Mouse (Mus musculus) midbrain, embryonic 15.5 days (tissue): ENCODE measurements around the gene Fgf12. TPM values are rescaled to one million over a fixed set of nuclear protein-coding genes. Genes with fewer than 3 reads are reported as not detected.

ENCODE experiments used
- ATAC-seq: fragments of 200-750 bp; cut with Nextera tagmentation; replicated peaks from 2 replicates; pipeline ENCODE4 v1.8.0; 2017; ENCODE audit warnings: moderate TSS enrichment
- H3K27ac ChIP-seq: fragments of 300-500 bp; sonication (generic); 2 replicates; pipeline ENCODE4 v1.5.1; 2015; ENCODE audit warnings: mild to moderate bottlenecking, inconsistent platforms
- H3K27me3 ChIP-seq: fragments of 300-500 bp; sonication (generic); replicated peaks from 2 replicates; pipeline ENCODE4 v1.6.1; 2015; ENCODE audit warnings: inconsistent platforms
- H3K36me3 ChIP-seq: fragments of 300-500 bp; sonication (generic); replicated peaks from 2 replicates; pipeline ENCODE4 v1.6.1; 2015; ENCODE audit warnings: inconsistent platforms
- H3K4me1 ChIP-seq: fragments of 300-500 bp; sonication (generic); 2 replicates; pipeline ENCODE4 v1.6.1; 2015; ENCODE audit warnings: inconsistent platforms
- H3K4me2 ChIP-seq: fragments of 300-500 bp; sonication (generic); 2 replicates; pipeline ENCODE4 v1.6.1; 2015; ENCODE audit warnings: inconsistent platforms, mild to moderate bottlenecking, moderate library complexity
- H3K4me3 ChIP-seq: fragments of 300-500 bp; sonication (generic); 2 replicates; pipeline ENCODE4 v1.5.1; 2015; ENCODE audit warnings: mild to moderate bottlenecking, inconsistent platforms
- H3K9ac ChIP-seq: fragments of 300-500 bp; sonication (generic); 2 replicates; pipeline ENCODE4 v1.6.1; 2015; ENCODE audit warnings: mild to moderate bottlenecking, inconsistent platforms
- H3K9me3 ChIP-seq: fragments of 300-500 bp; sonication (generic); 2 replicates; pipeline ENCODE4 v1.6.1; 2016; ENCODE audit warnings: inconsistent platforms
- WGBS: fragments of 180-500 bp; shearing (Covaris S2); methylation state at CpG from one replicate; pipeline ENCODE4 v1.1.7; 2015; ENCODE audit warnings: mixed read lengths; 5-methylcytosine and 5-hydroxymethylcytosine counted together
- polyA plus RNA-seq: library from polyadenylated mRNA; unstranded; fragments of >200 nt; fragmentation: Nextera tagmentation; extraction: Ambion mirVana; gene quantifications from 2 replicates; pipeline ENCODE4 v1.2.1, GENCODE M21; 2015

The Fgf12 gene
- polyA plus RNA-seq, 1 experiment from 2014 or later, result 34.6 TPM

GRCm38 (mm10) chr16:28444993-28445799, 307.7 kb downstream of the Fgf12 start:
- Histone ChIP-seq H3K36me3 (no peaks in the 10 kb centered on the region), H3K4me3 (peak overlapping the region; percentile 69), H3K4me1 (peaks cover 14% of the 10 kb centered on the region; the same call in 1 of the 2 replicates), H3K4me2 (peak overlapping the region; percentile 81), H3K27ac (peak overlapping the region; percentile 80), H3K9ac (peak overlapping the region; percentile 61), H3K9me3 (no peaks in the 10 kb centered on the region), H3K27me3 (no peaks in the 10 kb centered on the region)
- under 1% methylated on average over 51 of the region's 51 CpGs for whole genome bisulfite sequencing
- peak; percentile 43 for ATAC-seq

- Histone ChIP-seq H3K27me3 (no peaks in the 10 kb centered on the region), H3K27ac (no peak overlapping the region), H3K9me3 (no peaks in the 10 kb centered on the region), H3K36me3 (no peaks in the 10 kb centered on the region), H3K4me2 (no peak overlapping the region), H3K4me1 (no peaks in the 10 kb centered on the region), H3K9ac (no peak overlapping the region), H3K4me3 (no peak overlapping the region)
- no peak for ATAC-seq
- WGBS, result 88% methylated on average over 1 of the region's 1 CpGs
Measured at GRCm38 (mm10) chr16:28421617-28422016, 331.3 kb downstream of the Fgf12 start.

GRCm38 (mm10) chr16:28419693-28420299, 333.1 kb downstream of the Fgf12 start:
- no peak overlapping the region for H3K9ac ChIP-seq

GRCm38 (mm10) chr16:28411210-28411817, 341.6 kb downstream of the Fgf12 start:
- 84% methylated on average over 5 of the region's 5 CpGs for WGBS
- H3K9ac ChIP-seq, result no peak overlapping the region
- no peak for ATAC-seq
- no peaks in the 10 kb centered on the region for H3K27me3 ChIP-seq
- no peak overlapping the region for H3K27ac ChIP-seq
- no peak overlapping the region for H3K4me2 ChIP-seq
- no peak overlapping the region for H3K4me3 ChIP-seq
- H3K9me3 ChIP-seq, result no peaks in the 10 kb centered on the region
- peaks cover 8% of the 10 kb centered on the region; the same call in 1 of the 2 replicates for H3K4me1 ChIP-seq
- no peaks in the 10 kb centered on the region for H3K36me3 ChIP-seq

More at GRCm38 (mm10) chr16:28419693-28420299, 333.1 kb downstream of the Fgf12 start:
- Histone ChIP-seq H3K27ac (no peak overlapping the region), H3K4me1 (no peaks in the 10 kb centered on the region), H3K4me3 (no peak overlapping the region), H3K9me3 (no peaks in the 10 kb centered on the region), H3K36me3 (no peaks in the 10 kb centered on the region), H3K4me2 (no peak overlapping the region), H3K27me3 (no peaks in the 10 kb centered on the region)
- WGBS, result 84% methylated on average over 3 of the region's 3 CpGs
- no peak for ATAC-seq

GRCm38 (mm10) chr16:28408294-28408693, 344.6 kb downstream of the Fgf12 start:
- WGBS, result 58% methylated on average over 7 of the region's 7 CpGs
- Histone ChIP-seq H3K4me2 (no peak overlapping the region), H3K36me3 (no peaks in the 10 kb centered on the region), H3K9ac (no peak overlapping the region), H3K27me3 (no peaks in the 10 kb centered on the region), H3K9me3 (no peaks in the 10 kb centered on the region), H3K27ac (no peak overlapping the region), H3K4me1 (peaks cover 8% of the 10 kb centered on the region; the same call in 1 of the 2 replicates), H3K4me3 (no peak overlapping the region)
- ATAC-seq, result peak; percentile 58

GRCm38 (mm10) chr16:28407892-28408291, 345.0 kb downstream of the Fgf12 start:
- Histone ChIP-seq H3K9me3 (no peaks in the 10 kb centered on the region), H3K4me2 (no peak overlapping the region), H3K27me3 (no peaks in the 10 kb centered on the region), H3K36me3 (no peaks in the 10 kb centered on the region), H3K4me1 (peaks cover 8% of the 10 kb centered on the region; the same call in 1 of the 2 replicates), H3K4me3 (no peak overlapping the region), H3K27ac (no peak overlapping the region), H3K9ac (no peak overlapping the region)
- peak; percentile 51 for ATAC-seq
- 40% methylated on average over 2 of the region's 2 CpGs for WGBS

DNA sequence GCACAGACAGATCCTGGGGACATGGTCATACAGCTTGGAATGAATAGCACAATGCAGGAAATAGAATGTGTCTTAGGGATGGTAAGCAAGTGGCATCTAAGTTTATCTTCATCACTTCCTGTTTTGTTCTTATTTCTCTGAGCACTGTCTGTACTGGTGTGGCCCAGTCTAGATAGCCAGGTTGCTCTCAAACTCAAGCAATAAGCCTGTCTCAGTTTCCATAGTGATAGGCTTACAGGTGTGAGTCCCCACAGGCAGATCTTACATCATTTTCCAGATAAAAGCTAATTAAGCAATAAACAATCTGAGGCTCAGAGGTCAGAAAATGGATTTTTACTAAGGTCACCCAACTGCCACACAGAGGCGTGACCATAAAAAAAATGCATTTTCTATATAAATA, 348.7 kb downstream of the Fgf12 start:
- H3K4me2 ChIP-seq, result no peak overlapping the region
- no peak overlapping the region for H3K27ac ChIP-seq
- H3K9me3 ChIP-seq, result no peaks in the 10 kb centered on the region
- peaks cover 8% of the 10 kb centered on the region; the same call in 1 of the 2 replicates for H3K4me1 ChIP-seq
- H3K36me3 ChIP-seq, result no peaks in the 10 kb centered on the region
- no peaks in the 10 kb centered on the region for H3K27me3 ChIP-seq
- no peak overlapping the region for H3K4me3 ChIP-seq
- WGBS, result 94% methylated on average over 1 of the region's 1 CpGs
- ATAC-seq, result no peak
- H3K9ac ChIP-seq, result no peak overlapping the region

- H3K27ac ChIP-seq, result no peak overlapping the region
- H3K36me3 ChIP-seq, result no peaks in the 10 kb centered on the region
- H3K4me3 ChIP-seq, result no peak overlapping the region
- H3K9me3 ChIP-seq, result no peaks in the 10 kb centered on the region
- H3K27me3 ChIP-seq, result no peaks in the 10 kb centered on the region
- no peak overlapping the region for H3K4me2 ChIP-seq
- no peaks in the 10 kb centered on the region for H3K4me1 ChIP-seq
- no peak overlapping the region for H3K9ac ChIP-seq
- no peak for ATAC-seq
- WGBS, result 56% methylated on average over 4 of the region's 4 CpGs
Measured at GRCm38 (mm10) chr16:28402701-28403100, 350.2 kb downstream of the Fgf12 start.

DNA sequence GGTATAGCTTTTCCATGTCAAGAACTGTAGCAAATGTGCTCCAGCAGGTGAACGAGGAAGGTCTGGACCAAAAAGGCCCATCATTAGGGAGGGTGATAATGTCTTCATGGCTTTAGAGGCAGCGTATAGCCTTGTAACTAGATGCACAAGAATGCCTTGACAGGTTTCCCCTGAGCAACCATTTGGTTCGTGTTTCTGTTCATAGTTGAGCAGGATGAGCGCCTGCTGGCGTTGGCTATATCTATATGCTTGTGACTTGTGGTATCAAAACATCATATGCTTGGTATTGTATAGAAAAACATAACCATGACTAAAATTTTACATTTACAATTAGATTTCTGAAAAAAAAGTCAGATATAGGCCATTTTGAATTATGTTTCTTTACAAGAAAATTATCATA, 361.6 kb downstream of the Fgf12 start:
- H3K36me3 ChIP-seq, result no peaks in the 10 kb centered on the region
- no peak overlapping the region for H3K4me3 ChIP-seq
- H3K4me1 ChIP-seq, result no peaks in the 10 kb centered on the region
- H3K9ac ChIP-seq, result no peak overlapping the region
- H3K27ac ChIP-seq, result no peak overlapping the region
- WGBS, result 88% methylated on average over 5 of the region's 5 CpGs
- ATAC-seq, result no peak
- H3K27me3 ChIP-seq, result no peaks in the 10 kb centered on the region
- no peaks in the 10 kb centered on the region for H3K9me3 ChIP-seq
- no peak overlapping the region for H3K4me2 ChIP-seq

DNA sequence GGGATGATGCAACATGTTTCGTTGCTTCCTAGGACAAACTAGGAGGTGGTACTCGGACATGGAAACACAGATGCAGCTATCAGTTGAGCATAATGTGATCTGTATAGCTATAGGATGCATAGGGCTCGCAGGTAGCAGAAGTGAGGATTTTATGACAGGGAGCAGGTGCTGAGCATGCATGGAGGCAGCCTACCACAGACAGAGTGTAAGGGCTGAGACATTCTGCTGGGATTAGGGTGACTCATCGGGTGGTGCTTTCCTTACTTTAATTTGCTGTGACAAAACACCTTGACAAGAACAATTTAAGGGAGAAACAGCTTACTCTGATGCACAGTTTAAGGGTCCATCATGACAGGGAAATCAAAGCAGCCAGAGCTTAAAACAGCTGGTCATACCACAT, 363.8 kb downstream of the Fgf12 start:
- H3K9ac ChIP-seq, result no peak overlapping the region
- no peaks in the 10 kb centered on the region for H3K4me1 ChIP-seq
- no peaks in the 10 kb centered on the region for H3K9me3 ChIP-seq
- H3K36me3 ChIP-seq, result no peaks in the 10 kb centered on the region
- H3K4me2 ChIP-seq, result no peak overlapping the region
- H3K27ac ChIP-seq, result no peak overlapping the region
- H3K27me3 ChIP-seq, result no peaks in the 10 kb centered on the region
- ATAC-seq, result no peak
- no peak overlapping the region for H3K4me3 ChIP-seq
- WGBS, result 88% methylated on average over 4 of the region's 4 CpGs

DNA sequence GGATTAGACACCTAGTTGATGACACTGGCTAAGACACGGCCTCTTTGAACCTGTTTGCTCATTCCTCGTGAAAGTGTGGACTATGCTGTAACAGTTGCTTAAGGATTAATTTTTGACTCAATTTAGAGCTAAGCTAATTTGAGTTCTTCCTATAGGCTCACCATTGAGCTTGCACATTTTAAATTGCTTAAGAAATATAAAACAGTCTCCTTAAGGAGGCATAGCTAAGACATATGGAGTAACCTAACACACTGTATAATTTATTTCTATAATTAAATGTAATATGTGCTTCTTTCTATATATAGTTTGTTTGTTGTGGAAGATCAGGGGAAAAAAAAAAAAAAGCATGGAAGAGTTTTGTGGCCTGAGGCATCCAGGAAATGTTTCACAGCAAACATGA, 378.1 kb downstream of the Fgf12 start:
- no peaks in the 10 kb centered on the region for H3K36me3 ChIP-seq
- H3K9me3 ChIP-seq, result no peaks in the 10 kb centered on the region
- H3K4me1 ChIP-seq, result no peaks in the 10 kb centered on the region
- WGBS, result 91% methylated on average over 2 of the region's 2 CpGs
- ATAC-seq, result no peak
- H3K9ac ChIP-seq, result no peak overlapping the region
- no peak overlapping the region for H3K27ac ChIP-seq
- no peak overlapping the region for H3K4me2 ChIP-seq
- H3K27me3 ChIP-seq, result no peaks in the 10 kb centered on the region
- no peak overlapping the region for H3K4me3 ChIP-seq

DNA sequence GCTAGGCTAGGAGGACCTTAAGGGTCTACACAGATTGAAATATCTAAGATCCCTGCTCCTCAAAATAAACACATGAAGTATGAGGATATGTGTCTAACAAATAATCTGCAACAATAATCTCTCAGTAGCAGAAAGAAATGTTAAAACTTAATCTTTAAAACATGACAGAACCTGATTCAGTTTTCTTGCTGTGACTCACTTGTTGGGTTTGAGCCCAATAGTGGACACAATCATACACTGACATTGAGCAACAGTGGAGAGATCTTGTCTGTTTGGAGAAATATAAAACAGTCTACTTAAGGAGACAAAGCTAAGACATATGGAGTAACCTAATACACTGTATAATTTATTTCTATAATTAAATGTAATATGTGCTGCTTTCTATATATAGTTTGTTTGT, 379.6 kb downstream of the Fgf12 start:
- Histone ChIP-seq H3K27me3 (no peaks in the 10 kb centered on the region), H3K4me3 (no peak overlapping the region), H3K27ac (no peak overlapping the region), H3K9ac (no peak overlapping the region), H3K9me3 (no peaks in the 10 kb centered on the region), H3K36me3 (no peaks in the 10 kb centered on the region), H3K4me1 (no peaks in the 10 kb centered on the region), H3K4me2 (no peak overlapping the region)
- no peak for ATAC-seq
